Mouse (Mus musculus) testis, adult 2 months (tissue): ENCODE results near the gene Olfr1302. TPM values are rescaled to one million over a fixed set of nuclear protein-coding genes. Genes with fewer than 3 reads are reported as not detected.

Source experiments
- H3K27ac ChIP-seq: fragments of 200-500 bp; 2 replicates; pipeline ENCODE4 v1.5.1; 2012; ENCODE audit warnings: low read depth, low read length; ENCODE audit not compliant: control insufficient read depth, insufficient read depth
- H3K27me3 ChIP-seq: fragments of 200-500 bp; 2 replicates; pipeline ENCODE4 v1.6.1; 2012; ENCODE audit warnings: mild to moderate bottlenecking, low read length, moderate library complexity; ENCODE audit not compliant: control insufficient read depth, insufficient read depth
- H3K36me3 ChIP-seq: fragments of 200-500 bp; 2 replicates; pipeline ENCODE4 v1.6.1; 2012; ENCODE audit warnings: mild to moderate bottlenecking, low read length; ENCODE audit not compliant: control insufficient read depth, insufficient read depth
- H3K4me1 ChIP-seq: fragments of 200-500 bp; 2 replicates; pipeline ENCODE4 v1.6.1; 2012; ENCODE audit warnings: low read length; ENCODE audit not compliant: control insufficient read depth, insufficient read depth
- H3K4me3 ChIP-seq: fragments of 200-500 bp; 2 replicates; pipeline ENCODE4 v1.5.1; 2012; ENCODE audit warnings: low read depth, mild to moderate bottlenecking, low read length, moderate library complexity, mixed read lengths; ENCODE audit not compliant: control insufficient read depth
- CTCF ChIP-seq: fragments of 200-500 bp; IDR thresholded peaks from 2 replicates; pipeline ENCODE4 v1.5.1; 2012; ENCODE audit warnings: low read depth, mild to moderate bottlenecking, inconsistent platforms, low read length, moderate library complexity; ENCODE audit not compliant: control insufficient read depth, insufficient read depth, insufficient replicate concordance
- POLR2A ChIP-seq: fragments of 200-500 bp; IDR thresholded peaks from 2 replicates; pipeline ENCODE4 v1.6.1; 2012; ENCODE audit warnings: low read depth, mild to moderate bottlenecking, inconsistent platforms, low read length, moderate library complexity; ENCODE audit not compliant: control insufficient read depth
- polyA plus RNA-seq: library from polyadenylated mRNA; depleted of rRNA; stranded (reverse); fragments of >200 nt; gene quantifications from 2 replicates; pipeline ENCODE4 v1.2.3, GENCODE M21; 2012; rRNA removed

Olfr1302 gene
- not detected in 2 replicates for polyA plus RNA-seq

DNA sequence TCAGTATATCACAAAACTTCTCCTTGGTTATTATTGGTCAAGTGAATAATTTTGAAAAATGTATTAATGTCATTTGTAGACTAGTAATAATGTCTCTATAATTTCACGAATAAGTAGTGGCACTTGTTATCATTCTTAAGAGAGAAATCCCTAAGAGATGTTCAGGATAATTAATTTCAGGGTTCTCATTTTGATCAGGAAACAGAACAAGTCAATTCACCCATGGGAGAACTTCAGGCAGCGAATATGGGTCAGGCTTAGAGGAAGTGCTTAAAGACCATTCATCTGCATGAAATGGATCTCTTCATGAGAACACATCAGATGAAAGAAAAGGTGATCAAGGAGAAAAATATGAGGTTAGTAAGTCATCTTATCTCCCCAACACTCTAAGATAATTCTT, at the start of gene Olfr1302:
TSS of gene Olfr1302 (plus strand) at position 301 of the 400 bp plus-strand sequence.
- no peak for TF ChIP-seq POLR2A
- TF ChIP-seq CTCF: no peak
- H3K4me1 ChIP-seq: no peaks in the 10 kb centered on the region
- no peaks in the 10 kb centered on the region for H3K27me3 ChIP-seq
- H3K4me3 ChIP-seq: no peak within 1 kb of the TSS
- no peaks in the 10 kb centered on the region for H3K36me3 ChIP-seq
- H3K27ac ChIP-seq: no peak within 1 kb of the TSS

DNA sequence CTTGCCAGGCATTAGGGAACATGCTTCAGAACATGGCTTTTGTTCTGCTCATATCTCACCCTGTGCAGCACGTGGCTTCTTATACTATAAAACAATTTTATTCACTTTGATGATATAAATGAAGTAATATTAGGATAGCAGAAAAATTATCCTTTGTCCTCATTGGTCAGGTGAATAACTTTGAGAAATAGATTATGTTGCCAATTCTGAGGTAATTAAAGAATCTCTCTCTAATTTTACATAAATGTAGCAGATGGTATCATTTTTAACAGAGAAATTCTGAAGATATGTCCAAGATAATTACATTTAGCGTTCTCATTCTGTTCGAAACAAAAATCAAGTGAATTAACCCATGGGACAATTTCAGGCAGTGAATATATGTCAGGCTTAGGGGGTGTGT, 26.5 kb upstream of the Olfr1302 start, which contains the start of gene Olfr1301:
TSS of gene Olfr1301 (plus strand) at position 301 of the 400 bp plus-strand sequence.
- TF ChIP-seq POLR2A (no peak), CTCF (no peak)
- no peaks in the 10 kb centered on the region for H3K36me3 ChIP-seq
- no peak within 1 kb of the TSS for H3K27ac ChIP-seq
- no peaks in the 10 kb centered on the region for H3K4me1 ChIP-seq
- H3K27me3 ChIP-seq: no peaks in the 10 kb centered on the region
- H3K4me3 ChIP-seq: no peak within 1 kb of the TSS

GRCm38 (mm10) chr2:111812936-111813335, 35.7 kb downstream of the Olfr1302 start:
- TF ChIP-seq CTCF (no peak), POLR2A (no peak)
- H3K4me3 ChIP-seq: no peak overlapping the region
- no peaks in the 10 kb centered on the region for H3K4me1 ChIP-seq

GRCm38 (mm10) chr2:111820240-111820639, 43.0 kb downstream of the Olfr1302 start, which contains the start of gene Olfr1303:
Gene Olfr1303, minus strand, starts transcription at chr2:111820340.
- no peak within 1 kb of the TSS for H3K4me3 ChIP-seq
- no peaks in the 10 kb centered on the region for H3K27me3 ChIP-seq
- no peaks in the 10 kb centered on the region for H3K36me3 ChIP-seq
- H3K4me1 ChIP-seq: no peaks in the 10 kb centered on the region
- no peak within 1 kb of the TSS for H3K27ac ChIP-seq
- TF ChIP-seq CTCF (no peak), POLR2A (no peak)

More at GRCm38 (mm10) chr2:111812936-111813335, 35.7 kb downstream of the Olfr1302 start:
- Histone ChIP-seq H3K36me3 (no peaks in the 10 kb centered on the region), H3K27ac (no peak overlapping the region), H3K27me3 (no peaks in the 10 kb centered on the region)

Other genes starting within 250 kb of the Olfr1302 start
- not detected in 2 replicates for gene Olfr1294, start 237.1 kb upstream of the Olfr1302 start, polyA plus RNA-seq
- not detected in 2 replicates for gene Olfr1295, start 207.7 kb upstream of the Olfr1302 start, polyA plus RNA-seq
- gene Olfr1297, start 150.9 kb upstream of the Olfr1302 start, polyA plus RNA-seq: not detected in 2 replicates
- not detected in 2 replicates for gene Olfr1298, start 128.2 kb upstream of the Olfr1302 start, polyA plus RNA-seq
- not detected in 2 replicates for gene Olfr1299, start 116.0 kb upstream of the Olfr1302 start, polyA plus RNA-seq
- gene Olfr1301, start 26.4 kb upstream of the Olfr1302 start, polyA plus RNA-seq: not detected in 2 replicates
- gene Olfr1303, start 42.9 kb downstream of the Olfr1302 start, polyA plus RNA-seq: not detected in 2 replicates
- not detected in 2 replicates for gene Olfr1305, start 99.7 kb downstream of the Olfr1302 start, polyA plus RNA-seq
- not detected in 2 replicates for gene Olfr1306, start 138.8 kb downstream of the Olfr1302 start, polyA plus RNA-seq
- gene Olfr1307, start 172.0 kb downstream of the Olfr1302 start, polyA plus RNA-seq: not detected in 2 replicates
- not detected in 2 replicates for gene Olfr1308, start 187.5 kb downstream of the Olfr1302 start, polyA plus RNA-seq
- not detected in 2 replicates for gene Olfr1309, start 212.9 kb downstream of the Olfr1302 start, polyA plus RNA-seq
- gene Olfr1310, start 235.3 kb downstream of the Olfr1302 start, polyA plus RNA-seq: not detected in 2 replicates
- not detected in 2 replicates for gene Olfr1311, start 247.0 kb downstream of the Olfr1302 start, polyA plus RNA-seq